Mouse (Mus musculus) layer of hippocampus, adult 2 months (tissue): Measurements from ENCODE around the gene Ralgps1. TPM values are rescaled to one million over a fixed set of nuclear protein-coding genes. Genes with fewer than 3 reads are reported as not detected.
A peak's percentile ranks its signal among the peaks of the same experiment; 100 is the strongest.

ENCODE experiments used
- DNase-seq, 2 experiments: peaks; one replicate each; pipeline ENCODE4 v3.0.0; 2022; ENCODE audit warnings: low spot score in 2 of 2
- H3K27ac ChIP-seq: fragments of 200-600 bp; 2 replicates; pipeline ENCODE4 v1.8.1; 2022
- H3K4me3 ChIP-seq: fragments of 200-600 bp; 2 replicates; pipeline ENCODE4 v1.8.1; 2022; ENCODE audit warnings: mild to moderate bottlenecking
- CTCF ChIP-seq: fragments of 200-600 bp; conservative IDR thresholded peaks from 2 replicates; pipeline ENCODE4 v1.8.1; 2022; ENCODE audit warnings: antibody characterized with exemption, mild to moderate bottlenecking, moderate library complexity
- total RNA-seq, 2 experiments: library from RNA; stranded (reverse); gene quantifications; 2 replicates each; pipeline ENCODE4 v1.2.3; 2021

Gene Ralgps1
- total RNA-seq, 2 experiments from 2014 or later: 68.2 TPM

DNA sequence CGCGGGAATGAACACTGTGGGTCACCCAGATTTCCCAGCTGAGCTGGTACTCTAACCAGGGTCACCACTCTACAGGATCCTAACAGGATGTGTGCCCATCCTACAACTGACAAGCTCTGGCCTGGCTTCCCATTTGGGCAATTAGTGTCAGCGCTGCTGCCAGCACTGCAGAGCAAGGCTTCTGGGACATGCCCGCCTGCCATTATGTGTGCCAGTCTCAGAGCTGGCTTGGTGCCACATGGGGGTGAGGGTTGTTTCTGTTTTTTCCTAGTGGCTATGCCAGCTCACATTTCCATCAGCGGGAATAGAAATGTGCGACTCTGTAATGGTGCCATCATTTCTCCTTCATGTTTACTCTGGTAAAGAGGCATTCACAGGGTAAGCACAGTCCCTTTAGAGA lies 15.7 kb downstream of the Ralgps1 start:
- peak; percentile 90 to 91 for DNase-seq
- H3K4me3 ChIP-seq: no peak overlapping the region
- peak overlapping the region; percentile 78 for H3K27ac ChIP-seq
- TF ChIP-seq CTCF: no peak

GRCm38 (mm10) chr2:33353432-33353831 lies 17.9 kb downstream of the Ralgps1 start:
- Histone ChIP-seq H3K4me3 (no peak overlapping the region), H3K27ac (peak overlapping the region; percentile 61)
- DNase-seq: no peak
- TF ChIP-seq CTCF: no peak

- no peak for TF ChIP-seq CTCF
- H3K4me3 ChIP-seq: no peak overlapping the region
- no peak overlapping the region; the same call in 1 of the 2 replicates for H3K27ac ChIP-seq
- DNase-seq: no peak
Observed at GRCm38 (mm10) chr2:33351449-33351848, 19.8 kb downstream of the Ralgps1 start.

- H3K4me3 ChIP-seq: no peak overlapping the region
- no peak for DNase-seq
- no peak for TF ChIP-seq CTCF
- peak overlapping the region; percentile 69; the same call in 1 of the 2 replicates for H3K27ac ChIP-seq
Observed at GRCm38 (mm10) chr2:33350921-33351320, 20.4 kb downstream of the Ralgps1 start.

DNA sequence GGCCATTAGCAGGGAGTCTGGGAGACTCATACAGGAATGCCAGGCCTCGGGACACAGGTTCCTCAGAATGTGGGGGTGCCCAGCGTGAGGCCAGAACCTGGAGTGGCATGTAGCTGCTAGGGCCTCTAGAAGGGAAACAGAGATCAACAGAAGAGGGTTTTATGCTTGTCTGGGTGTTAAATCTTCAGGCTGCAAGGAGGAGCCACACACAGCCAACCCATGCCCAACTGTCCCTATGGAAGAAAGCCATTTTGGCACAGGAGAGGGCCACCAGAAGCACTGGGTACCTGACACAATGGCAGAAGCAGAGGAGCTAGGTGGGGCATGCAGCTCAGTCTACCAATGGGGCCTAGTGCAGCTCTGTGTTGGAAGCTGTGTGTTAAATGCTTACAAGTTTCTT lies 21.7 kb downstream of the Ralgps1 start:
- peak in 1 of 2 experiments; percentile 27 for DNase-seq
- no peak overlapping the region for H3K4me3 ChIP-seq
- peak overlapping the region; percentile 69; the same call in 1 of the 2 replicates for H3K27ac ChIP-seq
- TF ChIP-seq CTCF: no peak

- Histone ChIP-seq H3K27ac (peak overlapping the region; percentile 69), H3K4me3 (no peak overlapping the region)
- TF ChIP-seq CTCF: peak; percentile 94
- peak; percentile 80 to 84 for DNase-seq
Observed at GRCm38 (mm10) chr2:33349081-33349480, 22.2 kb downstream of the Ralgps1 start.

DNA sequence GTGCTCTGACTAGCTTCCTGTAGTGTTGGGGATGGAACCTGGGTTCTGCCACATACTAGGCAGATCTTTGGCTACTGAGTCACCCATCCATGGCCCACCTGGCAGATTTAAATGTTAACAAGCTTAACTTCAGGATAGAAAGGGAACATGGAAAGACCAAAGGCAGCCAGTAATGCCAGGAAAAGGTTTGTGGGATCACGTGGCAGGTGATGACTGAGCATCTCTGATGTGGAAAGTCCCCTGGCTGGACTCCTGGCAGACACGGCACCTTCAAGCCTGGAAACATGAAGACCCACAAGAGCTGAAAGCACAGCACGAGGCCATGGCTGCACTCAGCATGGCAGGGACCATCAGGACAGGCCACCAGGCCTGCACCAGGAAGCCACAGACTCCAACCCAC lies 23.0 kb downstream of the Ralgps1 start:
- no peak for TF ChIP-seq CTCF
- DNase-seq: no peak
- no peak overlapping the region for H3K4me3 ChIP-seq
- H3K27ac ChIP-seq: peak overlapping the region; percentile 69; the same call in 1 of the 2 replicates

DNA sequence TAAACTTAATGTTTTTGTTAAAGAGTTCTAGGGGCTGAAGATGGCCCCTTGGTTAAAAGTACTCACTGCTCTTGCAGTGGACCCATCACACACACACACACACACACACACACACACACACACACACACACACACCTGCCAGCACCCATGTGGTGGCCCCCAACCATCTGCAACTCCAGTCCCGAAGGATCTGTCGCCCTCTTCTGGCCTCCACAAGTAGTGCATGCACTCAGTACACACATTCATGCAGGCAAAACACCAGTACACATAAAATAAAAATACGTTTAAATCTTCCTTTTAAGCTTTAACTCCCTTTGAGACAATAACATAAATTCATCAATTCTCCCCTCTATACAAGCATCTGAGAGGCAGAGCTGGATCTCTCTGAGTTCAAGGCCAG lies 23.7 kb downstream of the Ralgps1 start:
- DNase-seq: peak in 1 of 2 experiments; percentile 54
- Histone ChIP-seq H3K4me3 (no peak overlapping the region), H3K27ac (peak overlapping the region; percentile 69; the same call in 1 of the 2 replicates)
- peak; percentile 77 for TF ChIP-seq CTCF

GRCm38 (mm10) chr2:33346749-33347148 lies 24.5 kb downstream of the Ralgps1 start:
- DNase-seq: no peak
- Histone ChIP-seq H3K4me3 (no peak overlapping the region), H3K27ac (peak overlapping the region; percentile 55; the same call in 1 of the 2 replicates)
- TF ChIP-seq CTCF: no peak

DNA sequence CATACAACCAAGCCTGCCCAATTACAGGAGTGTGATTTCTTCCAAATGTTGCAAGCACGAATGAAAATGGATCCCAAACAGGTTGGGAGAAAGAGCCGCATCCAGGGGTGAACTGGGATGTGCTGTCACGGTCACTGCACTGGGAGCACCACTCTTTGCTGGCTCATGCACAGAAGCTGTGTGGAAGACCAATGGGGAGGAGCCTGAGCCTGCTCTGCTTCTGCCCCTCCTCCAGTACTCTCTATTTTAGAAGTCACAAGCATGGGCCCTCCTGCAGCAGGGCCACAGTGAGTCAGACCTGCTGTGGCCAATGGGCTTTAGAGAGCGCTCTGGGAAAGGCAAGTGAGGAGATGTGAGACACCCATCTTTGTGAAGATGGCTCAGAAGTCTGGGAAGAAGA lies 25.3 kb downstream of the Ralgps1 start:
- Histone ChIP-seq H3K27ac (peak overlapping the region; percentile 70), H3K4me3 (no peak overlapping the region)
- TF ChIP-seq CTCF: no peak
- no peak for DNase-seq

DNA sequence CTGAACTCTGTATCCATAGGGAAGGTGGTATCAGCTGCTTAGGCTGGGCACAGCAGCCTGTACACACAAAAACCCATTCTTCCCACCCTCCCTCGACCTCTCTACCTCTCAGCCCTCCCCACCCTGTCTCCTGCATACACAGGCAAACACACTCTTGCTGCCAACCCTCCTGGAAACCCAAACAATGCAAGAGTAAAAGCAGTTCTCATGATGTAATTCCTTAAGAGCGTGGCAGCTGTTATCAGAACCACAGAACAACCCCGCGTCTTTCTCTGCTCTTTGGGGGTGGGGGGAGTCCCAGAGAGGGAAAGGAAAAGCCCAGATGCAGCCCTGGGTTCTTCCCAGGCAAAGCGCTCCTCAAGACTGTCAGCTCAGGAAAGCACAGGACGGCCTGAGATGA lies 25.8 kb downstream of the Ralgps1 start:
- H3K27ac ChIP-seq: peak overlapping the region; percentile 70
- no peak overlapping the region for H3K4me3 ChIP-seq
- no peak for DNase-seq
- no peak for TF ChIP-seq CTCF

- DNase-seq: no peak
- Histone ChIP-seq H3K4me3 (no peak overlapping the region), H3K27ac (peak overlapping the region; percentile 36; the same call in 1 of the 2 replicates)
- TF ChIP-seq CTCF: no peak
Observed at GRCm38 (mm10) chr2:33343413-33343812, 27.9 kb downstream of the Ralgps1 start.

DNA sequence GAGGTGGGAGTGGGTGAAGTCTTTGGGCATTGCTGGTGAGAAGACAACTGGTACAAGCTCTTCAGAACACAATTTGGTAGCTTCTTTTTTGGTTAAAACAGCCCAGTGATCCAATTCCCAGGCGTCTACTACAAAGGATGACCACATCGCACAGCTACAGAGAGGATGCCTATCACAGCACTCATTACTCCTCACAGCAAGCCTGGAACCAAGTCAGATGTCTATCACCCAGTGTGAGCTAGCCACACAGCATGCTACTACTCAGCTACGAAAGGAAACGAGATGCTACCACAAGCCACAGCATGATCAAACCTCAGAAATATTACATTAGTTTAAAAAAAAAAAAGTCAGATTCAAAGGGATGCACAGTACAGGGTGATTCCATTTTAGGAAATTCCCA lies 29.1 kb downstream of the Ralgps1 start:
- no peak for DNase-seq
- Histone ChIP-seq H3K4me3 (no peak overlapping the region), H3K27ac (peak overlapping the region; percentile 1; the same call in 1 of the 2 replicates)
- no peak for TF ChIP-seq CTCF

DNA sequence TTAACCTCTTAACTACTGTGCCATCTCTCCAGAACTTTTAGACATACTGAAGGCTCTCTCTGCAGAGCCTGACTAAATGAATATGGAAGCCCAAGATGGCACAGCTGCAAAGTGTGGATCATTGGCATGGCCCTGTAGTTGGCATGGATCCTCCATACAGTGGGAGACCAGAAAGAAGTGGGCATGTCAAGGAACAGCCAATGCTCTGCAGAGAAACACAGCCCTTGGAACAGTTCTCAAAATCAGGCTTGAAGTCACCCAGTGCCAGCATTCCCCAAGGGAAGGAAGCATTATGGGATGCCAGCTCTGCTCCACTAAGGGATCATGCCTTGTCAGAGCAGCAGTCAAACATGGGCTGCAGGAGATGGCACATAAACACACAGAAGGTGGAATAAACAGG lies 35.5 kb downstream of the Ralgps1 start:
- no peak for DNase-seq
- H3K4me3 ChIP-seq: no peak overlapping the region
- TF ChIP-seq CTCF: no peak
- H3K27ac ChIP-seq: no peak overlapping the region
